Mouse (Mus musculus): ENCODE measurements around the gene Tuba1b. TPM values are rescaled to one million over a fixed set of nuclear protein-coding genes. Genes with fewer than 3 reads are reported as not detected.
A peak's percentile ranks its signal among the peaks of the same experiment; 100 is the strongest.

Gene Tuba1b
- polyA plus RNA-seq, 1 experiment from 2014 or later = 1,683 TPM

- H3K27ac ChIP-seq (ENCODE audit: low read depth, low read length) = no peak overlapping the region
- 80% methylated on average over 7 of the region's 7 CpGs for WGBS
- no peak overlapping the region for H3K4me3 ChIP-seq (ENCODE audit: low read length)
- H3K9ac ChIP-seq (ENCODE audit: low read depth, low read length) = no peak overlapping the region
- no peaks in the 10 kb centered on the region for H3K36me3 ChIP-seq (ENCODE audit: control insufficient read depth, insufficient read depth, low read length)
- no peaks in the 10 kb centered on the region; the same call in 1 of the 2 replicates for H3K4me1 ChIP-seq (ENCODE audit: control insufficient read depth, insufficient read depth, low read depth, low read length)
- no peak for ATAC-seq
- no peak overlapping the region for H3K4me2 ChIP-seq (ENCODE audit: low read length)
- peaks cover 7% of the 10 kb centered on the region; the same call in 1 of the 2 replicates for H3K27me3 ChIP-seq (replicated peaks; ENCODE audit: control insufficient read depth, insufficient read depth, low read length)
- H3K9me3 ChIP-seq (ENCODE audit: control insufficient read depth, low read length) = no peaks in the 10 kb centered on the region
Measured at GRCm38 (mm10) chr15:98887526-98887925, 46.8 kb downstream of the Tuba1b start.

- WGBS = 70% methylated on average over 8 of the region's 8 CpGs
- no peak overlapping the region for H3K9ac ChIP-seq (ENCODE audit: low read depth, low read length)
- H3K4me3 ChIP-seq (ENCODE audit: low read length) = no peak overlapping the region
- H3K27ac ChIP-seq (ENCODE audit: low read depth, low read length) = no peak overlapping the region
- no peak overlapping the region for H3K4me2 ChIP-seq (ENCODE audit: low read length)
- no peaks in the 10 kb centered on the region; the same call in 1 of the 2 replicates for H3K4me1 ChIP-seq (ENCODE audit: control insufficient read depth, insufficient read depth, low read depth, low read length)
- H3K9me3 ChIP-seq (ENCODE audit: control insufficient read depth, low read length) = no peaks in the 10 kb centered on the region
- no peaks in the 10 kb centered on the region for H3K36me3 ChIP-seq (ENCODE audit: control insufficient read depth, insufficient read depth, low read length)
- H3K27me3 ChIP-seq (replicated peaks; ENCODE audit: control insufficient read depth, insufficient read depth, low read length) = peaks cover 6% of the 10 kb centered on the region; the same call in 1 of the 2 replicates
- ATAC-seq = no peak
Measured at GRCm38 (mm10) chr15:98886667-98887387, 47.5 kb downstream of the Tuba1b start.

GRCm38 (mm10) chr15:98884106-98884505, 50.3 kb downstream of the Tuba1b start:
- Histone ChIP-seq H3K4me3 (ENCODE audit: low read length) (no peak overlapping the region), H3K36me3 (ENCODE audit: control insufficient read depth, insufficient read depth, low read length) (no peaks in the 10 kb centered on the region), H3K9ac (ENCODE audit: low read depth, low read length) (no peak overlapping the region), H3K9me3 (ENCODE audit: control insufficient read depth, low read length) (no peaks in the 10 kb centered on the region), H3K27ac (ENCODE audit: low read depth, low read length) (no peak overlapping the region), H3K27me3 (replicated peaks; ENCODE audit: control insufficient read depth, insufficient read depth, low read length) (no peaks in the 10 kb centered on the region), H3K4me2 (ENCODE audit: low read length) (no peak overlapping the region), H3K4me1 (ENCODE audit: control insufficient read depth, insufficient read depth, low read depth, low read length) (peaks cover 15% of the 10 kb centered on the region)
- ATAC-seq = no peak
- WGBS = 80% methylated on average over 1 of the region's 1 CpGs

GRCm38 (mm10) chr15:98883661-98884060, 50.7 kb downstream of the Tuba1b start:
- no peak overlapping the region for H3K27ac ChIP-seq (ENCODE audit: low read depth, low read length)
- H3K27me3 ChIP-seq (replicated peaks; ENCODE audit: control insufficient read depth, insufficient read depth, low read length) = no peaks in the 10 kb centered on the region
- ATAC-seq = no peak
- no peak overlapping the region for H3K4me3 ChIP-seq (ENCODE audit: low read length)
- no peak overlapping the region for H3K4me2 ChIP-seq (ENCODE audit: low read length)
- H3K9ac ChIP-seq (ENCODE audit: low read depth, low read length) = no peak overlapping the region
- no peaks in the 10 kb centered on the region for H3K9me3 ChIP-seq (ENCODE audit: control insufficient read depth, low read length)
- peaks cover 19% of the 10 kb centered on the region for H3K4me1 ChIP-seq (ENCODE audit: control insufficient read depth, insufficient read depth, low read depth, low read length)
- H3K36me3 ChIP-seq (ENCODE audit: control insufficient read depth, insufficient read depth, low read length) = no peaks in the 10 kb centered on the region

GRCm38 (mm10) chr15:98881656-98882008, 52.7 kb downstream of the Tuba1b start:
- H3K4me3 ChIP-seq (ENCODE audit: low read length) = peak overlapping the region; percentile 79
- peak overlapping the region; percentile 86 for H3K27ac ChIP-seq (ENCODE audit: low read depth, low read length)

More at GRCm38 (mm10) chr15:98881656-98882008, 52.7 kb downstream of the Tuba1b start:
- Histone ChIP-seq H3K9ac (ENCODE audit: low read depth, low read length) (peak overlapping the region; percentile 50), H3K4me2 (ENCODE audit: low read length) (peak overlapping the region; percentile 87), H3K27me3 (replicated peaks; ENCODE audit: control insufficient read depth, insufficient read depth, low read length) (no peaks in the 10 kb centered on the region), H3K4me1 (ENCODE audit: control insufficient read depth, insufficient read depth, low read depth, low read length) (peaks cover 19% of the 10 kb centered on the region), H3K9me3 (ENCODE audit: control insufficient read depth, low read length) (no peaks in the 10 kb centered on the region), H3K36me3 (ENCODE audit: control insufficient read depth, insufficient read depth, low read length) (no peaks in the 10 kb centered on the region)
- ATAC-seq = peak; percentile 40; the same call in 1 of the 2 replicates
- WGBS = 12% methylated on average over 5 of the region's 5 CpGs

Other genes with a start within 250 kb of the Tuba1b start
- 7.9 and 9.0 TPM in 2 replicates for gene Ccdc65, start 226.4 kb downstream of the Tuba1b start, polyA plus RNA-seq (2015; fragmentation: Nextera tagmentation; extraction: Ambion mirVana)
- 6.3 and 8.9 TPM in 2 replicates for gene Fkbp11, start 206.4 kb downstream of the Tuba1b start, polyA plus RNA-seq (2015; fragmentation: Nextera tagmentation; extraction: Ambion mirVana)
- 107 TPM in 2 replicates for gene Arf3, start 171.4 kb downstream of the Tuba1b start, polyA plus RNA-seq (2015; fragmentation: Nextera tagmentation; extraction: Ambion mirVana)
- gene Wnt10b, start 156.4 kb downstream of the Tuba1b start, polyA plus RNA-seq (2015; fragmentation: Nextera tagmentation; extraction: Ambion mirVana) = 0.06 TPM in 1 of 2 replicates, not detected in the other
- 1.2 and 2.3 TPM in 2 replicates for gene Wnt1, start 144.7 kb downstream of the Tuba1b start, polyA plus RNA-seq (2015; fragmentation: Nextera tagmentation; extraction: Ambion mirVana)
- gene Ddn, start 125.1 kb downstream of the Tuba1b start, polyA plus RNA-seq (2015; fragmentation: Nextera tagmentation; extraction: Ambion mirVana) = 0.30 and 0.31 TPM in 2 replicates
- gene Prkag1, start 103.0 kb downstream of the Tuba1b start, polyA plus RNA-seq (2015; fragmentation: Nextera tagmentation; extraction: Ambion mirVana) = 72.5 and 74.4 TPM in 2 replicates
- 8.8 and 9.3 TPM in 2 replicates for gene Kmt2d, start 63.4 kb downstream of the Tuba1b start, polyA plus RNA-seq (2015; fragmentation: Nextera tagmentation; extraction: Ambion mirVana)
- 31.4 and 33.4 TPM in 2 replicates for gene Rhebl1, start 40.0 kb downstream of the Tuba1b start, polyA plus RNA-seq (2015; fragmentation: Nextera tagmentation; extraction: Ambion mirVana)
- gene Dhh, start 36.0 kb downstream of the Tuba1b start, polyA plus RNA-seq (2015; fragmentation: Nextera tagmentation; extraction: Ambion mirVana) = 1.3 and 2.1 TPM in 2 replicates
- gene Lmbr1l, start 16.3 kb downstream of the Tuba1b start, polyA plus RNA-seq (2015; fragmentation: Nextera tagmentation; extraction: Ambion mirVana) = 25.9 and 27.0 TPM in 2 replicates
- not detected in 2 replicates for gene Gm49450, start 19.0 kb upstream of the Tuba1b start, polyA plus RNA-seq (2015; fragmentation: Nextera tagmentation; extraction: Ambion mirVana)
- gene Tuba1a, start 19.1 kb upstream of the Tuba1b start, polyA plus RNA-seq (2015; fragmentation: Nextera tagmentation; extraction: Ambion mirVana) = 15,480 and 15,543 TPM in 2 replicates
- 20.8 and 23.3 TPM in 2 replicates for gene Tuba1c, start 95.3 kb upstream of the Tuba1b start, polyA plus RNA-seq (2015; fragmentation: Nextera tagmentation; extraction: Ambion mirVana)
- 52.8 and 81.8 TPM in 2 replicates for gene Prph, start 120.6 kb upstream of the Tuba1b start, polyA plus RNA-seq (2015; fragmentation: Nextera tagmentation; extraction: Ambion mirVana)
- 5.6 and 8.7 TPM in 2 replicates for gene Troap, start 140.0 kb upstream of the Tuba1b start, polyA plus RNA-seq (2015; fragmentation: Nextera tagmentation; extraction: Ambion mirVana)
- gene C1ql4, start 153.3 kb upstream of the Tuba1b start, polyA plus RNA-seq (2015; fragmentation: Nextera tagmentation; extraction: Ambion mirVana) = 4.0 and 5.7 TPM in 2 replicates
- gene Dnajc22, start 158.6 kb upstream of the Tuba1b start, polyA plus RNA-seq (2015; fragmentation: Nextera tagmentation; extraction: Ambion mirVana) = 0.92 and 1.1 TPM in 2 replicates
- 23.8 and 28.8 TPM in 2 replicates for gene Spats2, start 191.4 kb upstream of the Tuba1b start, polyA plus RNA-seq (2015; fragmentation: Nextera tagmentation; extraction: Ambion mirVana)

All from hindbrain, embryonic 16.5 days (tissue).